16 mouse cellular contexts compared by ENCODE assay signal in genomic region chr11:57653796-57654195, GRCm38 (mm10). TPM values are rescaled to one million over a fixed set of nuclear protein-coding genes. Genes with fewer than 3 reads are reported as not detected.
DNase-seq lines count a peak whose midpoint lies in the region; ATAC-seq and TF ChIP-seq lines count a peak whose summit lies in the region.
"Had no signal": no experiment of that assay in that cellular context is flagged by ENCODE, and none has a peak within 500 bp of the region (broad histone marks: within the 10 kb centered on the region; RNA-seq: fewer than 3 reads in every experiment).

No protein-coding gene starts in this region.

- H3K9ac ChIP-seq in midbrain, embryonic 15.5 days, result no peak overlapping the region
- H3K9ac ChIP-seq in liver, embryonic 15.5 days, result peak overlapping the region; percentile 50
- H3K9ac ChIP-seq in forebrain, embryonic 12.5 days, result no peak overlapping the region
- H3K9ac ChIP-seq: forebrain, embryonic 15.5 days; heart, embryonic 15.5 days had no signal

- DNase-seq in gastrocnemius, adult 2 months, result peak; percentile 12
- no peak for DNase-seq in gastrocnemius, adult 8-10 months (ENCODE audit: low spot score in 2 of 2)
- no peak for DNase-seq in midbrain, embryonic 10.5 days (ENCODE audit: low spot score)
- no peak for DNase-seq in right cerebral cortex, postnatal 4 days
- DNase-seq: cerebellum, adult 2 months; kidney, adult 18-20 months; kidney, postnatal 4 days; lung, adult 2 months; midbrain, embryonic 14.5 days had no signal

- no peak overlapping the region for H3K4me3 ChIP-seq in gastrocnemius, adult 2 months
- H3K4me3 ChIP-seq in midbrain, embryonic 10.5 days, result no peak overlapping the region
- no peak overlapping the region for H3K4me3 ChIP-seq in midbrain, embryonic 15.5 days
- no peak overlapping the region for H3K4me3 ChIP-seq in bone marrow, adult 2 months (replicated peaks; ENCODE audit: control insufficient read depth, low read depth, low read length)
- 0 out of 2 replicates have a peak overlapping the region, but pooled peaks have one; percentile 3 for H3K4me3 ChIP-seq in liver, embryonic 15.5 days (replicated peaks)
- H3K4me3 ChIP-seq in forebrain, embryonic 12.5 days (replicated peaks), result no peak overlapping the region
- H3K4me3 ChIP-seq: forebrain, embryonic 15.5 days; heart, embryonic 15.5 days had no signal

- peaks cover 35% of the 10 kb centered on the region for H3K27me3 ChIP-seq in midbrain, embryonic 10.5 days (ENCODE audit: low read depth, poor library complexity, severe bottlenecking)
- no peaks in the 10 kb centered on the region for H3K27me3 ChIP-seq in midbrain, embryonic 15.5 days (replicated peaks)
- no peaks in the 10 kb centered on the region for H3K27me3 ChIP-seq in liver, embryonic 15.5 days
- H3K27me3 ChIP-seq in forebrain, embryonic 12.5 days, result peaks cover 10% of the 10 kb centered on the region; the same call in 1 of the 2 replicates
- H3K27me3 ChIP-seq: forebrain, embryonic 15.5 days; heart, embryonic 15.5 days had no signal

- no peak overlapping the region for H3K27ac ChIP-seq in gastrocnemius, adult 2 months
- H3K27ac ChIP-seq in midbrain, embryonic 10.5 days (replicated peaks), result peak overlapping the region; percentile 76
- H3K27ac ChIP-seq in midbrain, embryonic 15.5 days, result no peak overlapping the region
- H3K27ac ChIP-seq in bone marrow, adult 2 months (ENCODE audit: control insufficient read depth, insufficient read depth, low read depth, low read length, poor library complexity), result peak overlapping the region; percentile 16; the same call in 1 of the 2 replicates
- H3K27ac ChIP-seq in liver, embryonic 15.5 days (replicated peaks), result peak overlapping the region; percentile 98
- H3K27ac ChIP-seq in forebrain, embryonic 12.5 days, result no peak overlapping the region
- H3K27ac ChIP-seq: forebrain, embryonic 15.5 days; heart, embryonic 15.5 days; hindbrain, postnatal 0 days had no signal

- TF ChIP-seq CTCF in gastrocnemius, adult 2 months (IDR thresholded peaks at IDR 0.05), result no peak
- no peak for TF ChIP-seq CTCF in bone marrow, adult 2 months (IDR thresholded peaks at IDR 0.05; ENCODE audit: control insufficient read depth, insufficient read depth, low read length)

- H3K4me1 ChIP-seq in midbrain, embryonic 10.5 days, result peaks cover 92% of the 10 kb centered on the region
- peaks cover 38% of the 10 kb centered on the region for H3K4me1 ChIP-seq in midbrain, embryonic 15.5 days
- H3K4me1 ChIP-seq in bone marrow, adult 2 months (ENCODE audit: control insufficient read depth, insufficient read depth, low read length), result peaks cover 14% of the 10 kb centered on the region
- H3K4me1 ChIP-seq in liver, embryonic 15.5 days (replicated peaks), result peaks cover 100% of the 10 kb centered on the region
- peaks cover 65% of the 10 kb centered on the region for H3K4me1 ChIP-seq in forebrain, embryonic 12.5 days

- 0 out of 2 replicates have a peak, but pooled peaks cover 3% of the 10 kb centered on the region for H3K36me3 ChIP-seq in midbrain, embryonic 10.5 days
- no peaks in the 10 kb centered on the region for H3K36me3 ChIP-seq in midbrain, embryonic 15.5 days (replicated peaks)
- H3K36me3 ChIP-seq in liver, embryonic 15.5 days (replicated peaks), result peaks cover 21% of the 10 kb centered on the region
- H3K36me3 ChIP-seq in forebrain, embryonic 12.5 days (replicated peaks), result no peaks in the 10 kb centered on the region
- H3K36me3 ChIP-seq: forebrain, embryonic 15.5 days; heart, embryonic 15.5 days had no signal

- no peak overlapping the region for H3K4me2 ChIP-seq in midbrain, embryonic 15.5 days
- peak overlapping the region; percentile 77 for H3K4me2 ChIP-seq in liver, embryonic 15.5 days
- H3K4me2 ChIP-seq in forebrain, embryonic 12.5 days, result no peak overlapping the region
- H3K4me2 ChIP-seq: forebrain, embryonic 15.5 days; heart, embryonic 15.5 days had no signal

- intact Hi-C loops in gastrocnemius, adult 2 months (cut with DNase I), result no loop called here

- no peak for TF ChIP-seq POLR2A in bone marrow, adult 2 months (IDR thresholded peaks at IDR 0.05; ENCODE audit: borderline replicate concordance, control insufficient read depth, low read depth, low read length)

- no peak for ATAC-seq in midbrain, embryonic 15.5 days (replicated peaks)
- ATAC-seq in liver, embryonic 15.5 days (ENCODE audit: insufficient read depth), result no peak
- ATAC-seq in forebrain, embryonic 12.5 days (ENCODE audit: low FRiP score), result no peak
- ATAC-seq: forebrain, embryonic 15.5 days; hindbrain, postnatal 0 days had no signal

- 80% methylated on average over 5 of the region's 5 CpGs for WGBS in midbrain, embryonic 10.5 days
- 77% methylated on average over 5 of the region's 5 CpGs for WGBS in midbrain, embryonic 15.5 days
- WGBS in bone marrow, adult 2 months, result 85% methylated on average over 5 of the region's 5 CpGs
- WGBS in liver, embryonic 15.5 days (ENCODE audit: insufficient replicate concordance), result 52% methylated on average over 5 of the region's 5 CpGs
- 83% methylated on average over 5 of the region's 5 CpGs for WGBS in forebrain, embryonic 12.5 days

- no peaks in the 10 kb centered on the region for H3K9me3 ChIP-seq in midbrain, embryonic 10.5 days (replicated peaks)
- no peaks in the 10 kb centered on the region for H3K9me3 ChIP-seq in midbrain, embryonic 15.5 days
- H3K9me3 ChIP-seq in liver, embryonic 15.5 days (replicated peaks), result no peaks in the 10 kb centered on the region
- no peaks in the 10 kb centered on the region for H3K9me3 ChIP-seq in forebrain, embryonic 12.5 days
- H3K9me3 ChIP-seq: forebrain, embryonic 15.5 days; heart, embryonic 15.5 days had no signal

RNA-seq across cellular contexts. Expression of gene Galnt10, which starts 8.6 kb away (rescaled TPM):
- 1 to 10 TPM; 5.1 to 6.4 TPM for total RNA-seq in gastrocnemius, adult 2 months (2021)
- 1 to 10 TPM; 2.3 to 3.5 (median 3.2) TPM for total RNA-seq in gastrocnemius, adult 8-10 months (2022)
- 28.1 and 30.7 TPM in 2 replicates for polyA plus RNA-seq in midbrain, embryonic 10.5 days (2016; fragmentation: Nextera tagmentation; extraction: Ambion mirVana)
- 16.4 and 16.5 TPM in 2 replicates for polyA plus RNA-seq in midbrain, embryonic 15.5 days (2015; fragmentation: Nextera tagmentation; extraction: Ambion mirVana)
- polyA plus RNA-seq in bone marrow, adult 2 months (2011; ENCODE audit: insufficient read depth, insufficient read length, low replicate concordance, missing spikeins), result 16.6 and 18.0 TPM in 2 replicates
- 27.1 and 30.9 TPM in 2 replicates for polyA plus RNA-seq in liver, embryonic 15.5 days (2015; fragmentation: Nextera tagmentation; extraction: Ambion mirVana)
- 16.8 and 18.7 TPM in 2 replicates for polyA plus RNA-seq in forebrain, embryonic 12.5 days (2016; fragmentation: Nextera tagmentation; extraction: Ambion mirVana)

Comparison
In these comparisons a context has a peak if more than half of its experiments do, and no peak if none do; other contexts are left out.
1. H3K27ac ChIP-seq: peak in midbrain, embryonic 10.5 days (single experiment), bone marrow, adult 2 months (single experiment) and liver, embryonic 15.5 days (single experiment); none in gastrocnemius, adult 2 months (single experiment), midbrain, embryonic 15.5 days (single experiment) and forebrain, embryonic 12.5 days (single experiment).